Mouse (Mus musculus) myocyte (in vitro differentiated cells): Measurements from ENCODE around the gene Kmt5c. TPM values are rescaled to one million over a fixed set of nuclear protein-coding genes. Genes with fewer than 3 reads are reported as not detected.

Experiments
- H3K27me3 ChIP-seq: one replicate; pipeline ENCODE4 v1.6.1; 2011; ENCODE audit not compliant: control insufficient read depth, insufficient read depth, insufficient read length
- H3K36me3 ChIP-seq: one replicate; pipeline ENCODE4 v1.6.1; 2011; ENCODE audit not compliant: control insufficient read depth, insufficient read depth
- H3K4me2 ChIP-seq: one replicate; pipeline ENCODE4 v1.6.1; 2011; ENCODE audit warnings: low read depth, control low read depth
- H3K4me3 ChIP-seq: one replicate; pipeline ENCODE4 v1.5.1; 2011; ENCODE audit warnings: mild to moderate bottlenecking, control low read depth, moderate library complexity
- H3K79me2 ChIP-seq: one replicate; pipeline ENCODE4 v1.6.1; 2011; ENCODE audit not compliant: control insufficient read depth, insufficient read depth
- H3ac ChIP-seq: one replicate; pipeline ENCODE4 v1.6.1; 2011; ENCODE audit not compliant: control insufficient read depth, insufficient read length
- CEBPB ChIP-seq: IDR thresholded peaks from 2 replicates; pipeline ENCODE4 v1.6.1; 2011; ENCODE audit warnings: mild to moderate bottlenecking, moderate library complexity; ENCODE audit not compliant: poor library complexity, insufficient read depth, severe bottlenecking
- E2F4 ChIP-seq: IDR thresholded peaks from one replicate; pipeline ENCODE4 v1.6.1; 2011; ENCODE audit warnings: mild to moderate bottlenecking, control low read depth, moderate library complexity; ENCODE audit not compliant: insufficient read depth
- MAX ChIP-seq: IDR thresholded peaks from one replicate; pipeline ENCODE4 v1.6.1; 2011; ENCODE audit warnings: low read depth, mild to moderate bottlenecking, control low read depth
- MYOD1 ChIP-seq, 3 experiments: IDR thresholded peaks; one replicate each; pipeline ENCODE4 v1.6.1; 2011; ENCODE audit warnings: control low read depth in 2 of 3, low read depth in 2 of 3, mild to moderate bottlenecking in 2 of 3, moderate library complexity in 1 of 3; ENCODE audit not compliant: insufficient read length in 2 of 3, control insufficient read depth in 1 of 3
- MYOG ChIP-seq, 3 experiments: IDR thresholded peaks; one replicate each; pipeline ENCODE4 v1.6.1; 2011; ENCODE audit warnings: control low read depth in 2 of 3, low read depth in 2 of 3, mild to moderate bottlenecking in 2 of 3; ENCODE audit not compliant: insufficient read length in 2 of 3, control insufficient read depth in 1 of 3, insufficient read depth in 1 of 3
- POLR2A ChIP-seq: IDR thresholded peaks from one replicate; pipeline ENCODE4 v1.6.1; 2011; ENCODE audit warnings: low read depth, mild to moderate bottlenecking, control low read depth, moderate library complexity; ENCODE audit not compliant: insufficient read length
- POLR2AphosphoS2 ChIP-seq: IDR thresholded peaks from one replicate; pipeline ENCODE4 v1.6.1; 2011; ENCODE audit warnings: low read depth, control low read depth; ENCODE audit not compliant: insufficient read length
- REST ChIP-seq: IDR thresholded peaks from one replicate; pipeline ENCODE4 v1.6.1; 2011; ENCODE audit warnings: mild to moderate bottlenecking, control low read depth, moderate library complexity; ENCODE audit not compliant: insufficient read depth, insufficient read length
- SRF ChIP-seq: IDR thresholded peaks from one replicate; pipeline ENCODE4 v1.6.1; 2011; ENCODE audit warnings: low read depth; ENCODE audit not compliant: control insufficient read depth, insufficient read length
- TCF12 ChIP-seq: IDR thresholded peaks from one replicate; pipeline ENCODE4 v1.6.1; 2011; ENCODE audit warnings: mild to moderate bottlenecking, control low read depth; ENCODE audit not compliant: poor library complexity, insufficient read depth, severe bottlenecking
- TCF3 ChIP-seq: IDR thresholded peaks from one replicate; pipeline ENCODE4 v1.6.1; 2011; ENCODE audit warnings: low read depth, control low read depth; ENCODE audit not compliant: insufficient read length
- USF1 ChIP-seq: IDR thresholded peaks from one replicate; pipeline ENCODE4 v1.6.1; 2011; ENCODE audit warnings: low read depth, mild to moderate bottlenecking, control low read depth, moderate library complexity
- polyA plus RNA-seq: library from polyadenylated mRNA; unstranded; fragments of >200 nt; fragmentation: generic; extraction: Trizol; gene quantifications from one replicate; pipeline ENCODE4 v1.2.1, GENCODE M21; 2012; ENCODE audit warnings: missing spikeins

The Kmt5c gene
- polyA plus RNA-seq, 1 experiment: 19.2 TPM

- H3K27me3 ChIP-seq: no peaks in the 10 kb centered on the region
- H3K36me3 ChIP-seq: no peaks in the 10 kb centered on the region
- no peak within 1 kb of the TSS for H3K4me2 ChIP-seq
- H3ac ChIP-seq: no peak within 1 kb of the TSS
- no peak for TF ChIP-seq CEBPB
- TF ChIP-seq TCF12: no peak
- TF ChIP-seq MYOG (IDR thresholded peaks at IDR 0.05; ENCODE audit: control insufficient read depth in 1 of 3, insufficient read depth in 1 of 3, insufficient read length in 2 of 3, low read depth in 2 of 3): no peak
- TF ChIP-seq USF1: no peak
- no peak for TF ChIP-seq TCF3
- no peak for TF ChIP-seq SRF
- no peaks in the 10 kb centered on the region for H3K79me2 ChIP-seq
- no peak within 1 kb of the TSS for H3K4me3 ChIP-seq
Observed at GRCm38 (mm10) chr7:4782759-4783158, 42.8 kb downstream of the Kmt5c start, which contains the start of the genes Il11 and Tmem190. Il11 (minus strand) TSS chr7:4782859. Tmem190 (plus strand) TSS chr7:4782937.

- Histone ChIP-seq H3K36me3 (no peaks in the 10 kb centered on the region), H3K27me3 (no peaks in the 10 kb centered on the region), H3K4me3 (no peak overlapping the region), H3K4me2 (no peak overlapping the region), H3K79me2 (no peaks in the 10 kb centered on the region), H3ac (no peak overlapping the region)
- TF ChIP-seq USF1 (no peak), REST (no peak), MAX (no peak), CEBPB (no peak), POLR2AphosphoS2 (no peak), POLR2A (no peak), TCF12 (no peak), TCF3 (no peak), MYOG (IDR thresholded peaks at IDR 0.05; ENCODE audit: control insufficient read depth in 1 of 3, insufficient read depth in 1 of 3, insufficient read length in 2 of 3, low read depth in 2 of 3) (no peak), E2F4 (no peak), MYOD1 (IDR thresholded peaks at IDR 0.05; ENCODE audit: control insufficient read depth in 1 of 3, insufficient read length in 2 of 3, low read depth in 2 of 3) (no peak), SRF (no peak)
Observed at GRCm38 (mm10) chr7:4783667-4784268, 43.9 kb downstream of the Kmt5c start.

GRCm38 (mm10) chr7:4788499-4789435, 48.9 kb downstream of the Kmt5c start:
- Histone ChIP-seq H3K4me3 (peak overlapping the region; percentile 26), H3K79me2 (peaks cover 10% of the 10 kb centered on the region), H3K27me3 (no peaks in the 10 kb centered on the region), H3K4me2 (peak overlapping the region; percentile 55), H3K36me3 (no peaks in the 10 kb centered on the region), H3ac (peak overlapping the region; percentile 97)
- TF ChIP-seq CEBPB (no peak), TCF12 (no peak), SRF (no peak), POLR2AphosphoS2 (peak; percentile 70), MYOD1 (IDR thresholded peaks at IDR 0.05; ENCODE audit: control insufficient read depth in 1 of 3, insufficient read length in 2 of 3, low read depth in 2 of 3) (peak in 1 of 3 experiments; percentile 36), E2F4 (no peak), TCF3 (no peak), MAX (peak; percentile 13), USF1 (no peak), REST (no peak), POLR2A (peak; percentile 62), MYOG (IDR thresholded peaks at IDR 0.05; ENCODE audit: control insufficient read depth in 1 of 3, insufficient read depth in 1 of 3, insufficient read length in 2 of 3, low read depth in 2 of 3) (peak in 2 of 3 experiments; percentile 25 to 27)

GRCm38 (mm10) chr7:4789436-4789935, 49.6 kb downstream of the Kmt5c start, which contains the start of gene Tmem238:
Tmem238 (minus strand) TSS chr7:4789656.
- Histone ChIP-seq H3K36me3 (peaks cover 3% of the 10 kb centered on the region), H3K4me3 (peak within 1 kb of the TSS; percentile 26), H3K4me2 (peak within 1 kb of the TSS; percentile 55), H3K27me3 (no peaks in the 10 kb centered on the region), H3ac (peak within 1 kb of the TSS; percentile 97), H3K79me2 (peaks cover 16% of the 10 kb centered on the region)
- TF ChIP-seq TCF3 (no peak), POLR2AphosphoS2 (peak; percentile 47), POLR2A (peak; percentile 36)
